Mouse (Mus musculus) mature B cell (primary cell): ENCODE data around the gene Pam.

Source experiments
- in situ Hi-C: fragments of 300-500 bp; cut with MboI; formaldehyde crosslinking; loops from 2 replicates; pipeline ENCODE4 v1.14.3; 2019

Gene Pam

GRCm38 (mm10) chr1:97909561-97909960, 185.9 kb downstream of the Pam start:
- in situ Hi-C loops, result no loop called here

- in situ Hi-C loops, result no loop called here
These were observed 186.7 kb downstream of the Pam start for GRCm38 (mm10) chr1:97908736-97909135.

- in situ Hi-C loops, result no loop called here
These were observed 191.5 kb downstream of the Pam start for GRCm38 (mm10) chr1:97903912-97904460.

GRCm38 (mm10) chr1:97902830-97903229, 192.6 kb downstream of the Pam start:
- in situ Hi-C loops, result no loop called here

- in situ Hi-C loops, result no loop called here
These were observed 194.8 kb downstream of the Pam start for GRCm38 (mm10) chr1:97900559-97901153.

- in situ Hi-C loops, result no loop called here
These were observed 207.9 kb downstream of the Pam start for GRCm38 (mm10) chr1:97887511-97887910.

- in situ Hi-C loops, result no loop called here
These were observed 211.9 kb downstream of the Pam start for GRCm38 (mm10) chr1:97883498-97883897.

GRCm38 (mm10) chr1:97877037-97877436, 218.4 kb downstream of the Pam start:
- in situ Hi-C loops, result no loop called here

GRCm38 (mm10) chr1:97873490-97874054, 221.9 kb downstream of the Pam start:
- in situ Hi-C loops, result no loop called here

- in situ Hi-C loops, result no loop called here
These were observed 223.0 kb downstream of the Pam start for GRCm38 (mm10) chr1:97872493-97872892.

GRCm38 (mm10) chr1:97872072-97872471, 223.4 kb downstream of the Pam start:
- in situ Hi-C loops, result no loop called here

- in situ Hi-C loops, result no loop called here
These were observed 231.3 kb downstream of the Pam start for GRCm38 (mm10) chr1:97864135-97864534.

GRCm38 (mm10) chr1:97863140-97863539, 232.3 kb downstream of the Pam start:
- in situ Hi-C loops, result no loop called here

- in situ Hi-C loops, result no loop called here
These were observed 232.7 kb downstream of the Pam start for GRCm38 (mm10) chr1:97862734-97863133.

- in situ Hi-C loops, result no loop called here
These were observed 241.2 kb downstream of the Pam start for GRCm38 (mm10) chr1:97854256-97854655.

- in situ Hi-C loops, result no loop called here
These were observed 243.8 kb downstream of the Pam start for GRCm38 (mm10) chr1:97851601-97852175.

- in situ Hi-C loops, result no loop called here
These were observed 246.7 kb downstream of the Pam start for GRCm38 (mm10) chr1:97848601-97849241.

GRCm38 (mm10) chr1:97843220-97843992, 252.0 kb downstream of the Pam start:
- in situ Hi-C loops, result no loop called here

- in situ Hi-C loops, result no loop called here
These were observed 261.1 kb downstream of the Pam start for GRCm38 (mm10) chr1:97834354-97834822.

- in situ Hi-C loops, result no loop called here
These were observed 261.7 kb downstream of the Pam start for GRCm38 (mm10) chr1:97833466-97834353.

- in situ Hi-C loops, result no loop called here
These were observed 267.4 kb downstream of the Pam start for GRCm38 (mm10) chr1:97828087-97828486.
